Mouse (Mus musculus) ES-E14 (cell line): ENCODE results near the gene Tff1.

Experiments used
- CHD2 ChIP-seq: IDR thresholded peaks from 2 replicates; pipeline ENCODE4 v1.6.1; 2014; ENCODE audit warnings: mild to moderate bottlenecking, low read depth, low read length, inconsistent platforms
- HCFC1 ChIP-seq: IDR thresholded peaks from 2 replicates; pipeline ENCODE4 v1.6.1; 2012; ENCODE audit warnings: low read length, inconsistent platforms, borderline replicate concordance; ENCODE audit not compliant: insufficient read depth
- ZNF384 ChIP-seq: IDR thresholded peaks from 2 replicates; pipeline ENCODE4 v1.6.1; 2012; ENCODE audit warnings: low read depth, low read length, inconsistent platforms

DNA sequence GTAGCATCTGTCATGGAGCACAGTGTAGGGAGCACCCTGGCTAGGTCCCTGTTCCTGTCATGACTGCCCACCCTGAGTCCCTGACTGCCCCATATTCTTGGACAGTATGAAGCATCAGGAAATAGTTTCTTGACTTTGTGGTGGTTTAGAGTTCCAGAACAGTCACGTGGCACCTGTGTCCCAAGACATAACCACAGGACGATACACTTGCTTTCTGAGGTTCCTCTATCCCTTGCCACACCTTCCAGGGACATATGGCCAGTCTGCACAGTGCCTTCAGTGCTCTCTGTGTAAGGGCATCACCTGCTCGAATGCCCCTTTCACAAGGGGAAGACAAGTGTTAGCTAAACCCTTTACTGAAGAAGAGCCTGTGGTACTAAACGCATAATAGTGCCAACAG is 16.4 kb upstream of the Tff1 start:
- TF ChIP-seq HCFC1 (no peak), CHD2 (no peak), ZNF384 (no peak)
